Comparison of ENCODE assay signal across 21 mouse cellular contexts in genomic region chr16:62686073-62686472, GRCm38 (mm10).
"Had no signal": no experiment of that assay in that cellular context is flagged by ENCODE, and none has a peak within 500 bp of the region (broad histone marks: within the 10 kb centered on the region; RNA-seq: fewer than 3 reads in every experiment).

No protein-coding gene starts in this region.

- H3K27me3 ChIP-seq: kidney, embryonic 15.5 days; liver, embryonic 12.5 days; liver, embryonic 15.5 days; lung, embryonic 15.5 days; megakaryocyte, embryonic 14.5 days; midbrain, embryonic 13.5 days had no signal

- H3K9ac ChIP-seq: kidney, embryonic 15.5 days; limb, embryonic 13.5 days; liver, embryonic 12.5 days; liver, embryonic 15.5 days; lung, embryonic 15.5 days; midbrain, embryonic 13.5 days had no signal

- H3K36me3 ChIP-seq: kidney, embryonic 15.5 days; limb, embryonic 10.5 days; limb, embryonic 13.5 days; liver, embryonic 12.5 days; liver, embryonic 15.5 days; lung, embryonic 15.5 days; midbrain, embryonic 10.5 days; midbrain, embryonic 13.5 days had no signal

- H3K4me2 ChIP-seq: kidney, embryonic 15.5 days; limb, embryonic 13.5 days; liver, embryonic 12.5 days; liver, embryonic 15.5 days; lung, embryonic 15.5 days; midbrain, embryonic 13.5 days had no signal

- H3K4me3 ChIP-seq: kidney, embryonic 15.5 days; limb, embryonic 10.5 days; limb, embryonic 13.5 days; liver, embryonic 12.5 days; liver, embryonic 15.5 days; lung, embryonic 15.5 days; megakaryocyte, embryonic 14.5 days; midbrain, embryonic 10.5 days; midbrain, embryonic 13.5 days had no signal

- H3K27ac ChIP-seq: kidney, embryonic 15.5 days; limb, embryonic 10.5 days; limb, embryonic 13.5 days; liver, embryonic 12.5 days; liver, embryonic 15.5 days; lung, embryonic 15.5 days; midbrain, embryonic 10.5 days; midbrain, embryonic 13.5 days; stomach, postnatal 0 days had no signal

- ATAC-seq: liver, embryonic 12.5 days; midbrain, embryonic 13.5 days; midbrain, embryonic 16.5 days had no signal

- H3K9me3 ChIP-seq: kidney, embryonic 15.5 days; limb, embryonic 10.5 days; limb, embryonic 13.5 days; liver, embryonic 12.5 days; liver, embryonic 15.5 days; lung, embryonic 15.5 days; midbrain, embryonic 10.5 days; midbrain, embryonic 13.5 days had no signal

- DNase-seq: kidney, adult 8-10 months; kidney, postnatal 10 days; kidney, postnatal 4 days; liver; lung, adult 18-20 months; lung, postnatal 10 days; lung, postnatal 36 days; thymus, adult 2 months; thymus, postnatal 14 days; thymus, postnatal 4 days had no signal

- H3K4me1 ChIP-seq: kidney, embryonic 15.5 days; limb, embryonic 13.5 days; liver, embryonic 12.5 days; liver, embryonic 15.5 days; lung, embryonic 15.5 days; megakaryocyte, embryonic 14.5 days; midbrain, embryonic 10.5 days; midbrain, embryonic 13.5 days had no signal
